Mouse (Mus musculus) limb, embryonic 14.5 days (tissue): ENCODE measurements around the gene Ptchd3. TPM values are rescaled to one million over a fixed set of nuclear protein-coding genes. Genes with fewer than 3 reads are reported as not detected.

ENCODE experiments used
- ATAC-seq: fragments of 200-750 bp; cut with Nextera tagmentation; 2 replicates; pipeline ENCODE4 v1.8.0; 2017; ENCODE audit warnings: low read depth, moderate number of reproducible peaks, moderate TSS enrichment; ENCODE audit not compliant: low FRiP score
- DNase-seq: peaks from one replicate; pipeline ENCODE4 v3.0.0-alpha.2; 2015; ENCODE audit warnings: low spot score
- H3K27ac ChIP-seq: fragments of 300-500 bp; sonication (generic); replicated peaks from 2 replicates; pipeline ENCODE4 v1.5.1; 2014; ENCODE audit warnings: low read depth, mild to moderate bottlenecking, low read length, moderate library complexity, mixed read lengths
- H3K27me3 ChIP-seq: fragments of 300-500 bp; sonication (generic); 2 replicates; pipeline ENCODE4 v1.6.1; 2014; ENCODE audit warnings: low read length, mixed read lengths; ENCODE audit not compliant: control insufficient read depth, insufficient read depth
- H3K36me3 ChIP-seq: fragments of 300-500 bp; sonication (generic); 2 replicates; pipeline ENCODE4 v1.6.1; 2014; ENCODE audit warnings: mild to moderate bottlenecking, low read length, moderate library complexity, mixed read lengths; ENCODE audit not compliant: control insufficient read depth, insufficient read depth
- H3K4me1 ChIP-seq: fragments of 300-500 bp; sonication (generic); 2 replicates; pipeline ENCODE4 v1.6.1; 2014; ENCODE audit warnings: antibody characterized with exemption, low read length, mixed read lengths; ENCODE audit not compliant: control insufficient read depth, insufficient read depth
- H3K4me2 ChIP-seq: fragments of 300-500 bp; sonication (generic); replicated peaks from 2 replicates; pipeline ENCODE4 v1.6.1; 2014; ENCODE audit warnings: low read depth, mild to moderate bottlenecking, low read length, moderate library complexity; ENCODE audit not compliant: severe bottlenecking
- H3K4me3 ChIP-seq: fragments of 300-500 bp; sonication (generic); replicated peaks from 2 replicates; pipeline ENCODE4 v1.5.1; 2014; ENCODE audit warnings: low read length
- H3K9ac ChIP-seq: fragments of 300-500 bp; sonication (generic); 2 replicates; pipeline ENCODE4 v1.6.1; 2014; ENCODE audit warnings: mild to moderate bottlenecking, low read depth, low read length, moderate library complexity; ENCODE audit not compliant: severe bottlenecking
- H3K9me3 ChIP-seq: fragments of 300-500 bp; sonication (generic); 2 replicates; pipeline ENCODE4 v1.6.1; 2016; ENCODE audit warnings: low read length; ENCODE audit not compliant: control insufficient read depth
- POLR2A ChIP-seq: fragments of 200-500 bp; IDR thresholded peaks from 2 replicates; pipeline ENCODE4 v1.8.0; 2012; ENCODE audit warnings: inconsistent platforms, mild to moderate bottlenecking, moderate library complexity, borderline replicate concordance; ENCODE audit not compliant: insufficient read depth, insufficient read length; ENCODE audit errors: extremely low read depth
- WGBS: fragments of 180-500 bp; shearing (Covaris S2); extraction: QIAGEN DNeasy Blood & Tissue Kit; methylation state at CpG from one replicate; pipeline ENCODE4 v1.1.7; 2014; 5-methylcytosine and 5-hydroxymethylcytosine counted together
- polyA plus RNA-seq, 2 experiments: library from polyadenylated mRNA; depleted of rRNA in 1 of 2; stranded (reverse) in 1 of 2; unstranded in 1 of 2; fragments of >200 nt; fragmentation: Nextera tagmentation in 1 of 2; extraction: Ambion mirVana in 1 of 2; gene quantifications; 2 replicates each; pipeline versions ENCODE4 v1.2.1 to v1.2.3; 2012 to 2014

The Ptchd3 gene
- polyA plus RNA-seq, 2 experiments: 0.09 TPM; not detected in 1

DNA sequence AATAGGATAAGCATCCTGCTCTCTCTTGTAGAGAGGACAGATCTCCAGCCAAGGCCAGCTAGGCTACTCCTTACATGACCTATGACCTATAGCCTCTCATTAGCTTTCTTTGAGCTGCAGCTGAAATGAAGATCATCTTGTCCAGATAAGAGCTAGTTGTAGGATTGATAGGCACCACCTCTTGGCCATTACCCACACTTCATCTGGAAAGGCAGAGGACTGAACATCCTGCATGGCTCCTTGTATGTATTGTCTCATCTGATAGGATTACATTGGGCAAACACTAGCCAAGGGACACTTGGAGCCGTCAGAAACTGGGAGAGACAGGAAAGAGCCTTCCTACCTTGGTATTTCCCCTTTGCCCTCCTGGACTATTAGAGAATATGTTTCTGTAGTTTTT lies 38.1 kb upstream of the Ptchd3 start:
- Histone ChIP-seq H3K9ac (no peak overlapping the region), H3K4me2 (no peak overlapping the region), H3K4me3 (no peak overlapping the region), H3K27me3 (no peaks in the 10 kb centered on the region), H3K36me3 (no peaks in the 10 kb centered on the region), H3K4me1 (0 out of 2 replicates have a peak, but pooled peaks cover 6% of the 10 kb centered on the region), H3K27ac (no peak overlapping the region), H3K9me3 (no peaks in the 10 kb centered on the region)
- TF ChIP-seq POLR2A: no peak
- ATAC-seq: no peak
- WGBS: 66% methylated on average over 1 of the region's 1 CpGs
- DNase-seq: no peak

GRCm38 (mm10) chr11:121793530-121793929 lies 36.5 kb upstream of the Ptchd3 start:
- no peak overlapping the region for H3K4me2 ChIP-seq
- ATAC-seq (no peak), DNase-seq (no peak)
- no peaks in the 10 kb centered on the region for H3K9me3 ChIP-seq
- no peaks in the 10 kb centered on the region for H3K27me3 ChIP-seq
- 87% methylated on average over 3 of the region's 3 CpGs for WGBS
- TF ChIP-seq POLR2A: no peak
- H3K4me1 ChIP-seq: 0 out of 2 replicates have a peak, but pooled peaks cover 6% of the 10 kb centered on the region
- H3K4me3 ChIP-seq: no peak overlapping the region
- no peak overlapping the region for H3K27ac ChIP-seq
- H3K36me3 ChIP-seq: no peaks in the 10 kb centered on the region
- no peak overlapping the region for H3K9ac ChIP-seq

DNA sequence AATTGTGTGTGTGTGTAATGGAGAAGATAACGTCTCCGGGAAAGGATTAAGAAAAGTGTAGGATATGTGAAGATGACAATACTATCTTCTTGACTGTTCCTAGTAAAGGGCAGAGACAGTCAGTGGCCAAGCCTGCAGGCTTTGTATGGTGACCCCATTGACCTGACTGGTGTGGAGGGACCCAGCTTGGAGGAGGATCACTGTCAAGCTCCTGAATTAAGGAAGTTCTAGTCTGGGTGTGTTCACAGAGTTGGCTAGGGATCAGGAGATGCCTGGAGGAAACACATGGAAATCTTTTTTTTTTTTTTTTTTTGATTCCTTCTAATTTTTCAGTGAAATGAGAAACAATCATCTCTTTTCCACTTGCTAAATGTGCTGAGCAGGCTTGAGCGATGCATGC lies 35.9 kb upstream of the Ptchd3 start:
- no peak overlapping the region for H3K4me2 ChIP-seq
- DNase-seq: no peak
- ATAC-seq: no peak
- H3K27me3 ChIP-seq: no peaks in the 10 kb centered on the region
- no peaks in the 10 kb centered on the region for H3K36me3 ChIP-seq
- 92% methylated on average over 3 of the region's 3 CpGs for WGBS
- H3K4me3 ChIP-seq: no peak overlapping the region
- H3K4me1 ChIP-seq: 0 out of 2 replicates have a peak, but pooled peaks cover 6% of the 10 kb centered on the region
- no peaks in the 10 kb centered on the region for H3K9me3 ChIP-seq
- H3K27ac ChIP-seq: 0 out of 2 replicates have a peak overlapping the region, but pooled peaks have one; percentile 10
- H3K9ac ChIP-seq: no peak overlapping the region
- no peak for TF ChIP-seq POLR2A

DNA sequence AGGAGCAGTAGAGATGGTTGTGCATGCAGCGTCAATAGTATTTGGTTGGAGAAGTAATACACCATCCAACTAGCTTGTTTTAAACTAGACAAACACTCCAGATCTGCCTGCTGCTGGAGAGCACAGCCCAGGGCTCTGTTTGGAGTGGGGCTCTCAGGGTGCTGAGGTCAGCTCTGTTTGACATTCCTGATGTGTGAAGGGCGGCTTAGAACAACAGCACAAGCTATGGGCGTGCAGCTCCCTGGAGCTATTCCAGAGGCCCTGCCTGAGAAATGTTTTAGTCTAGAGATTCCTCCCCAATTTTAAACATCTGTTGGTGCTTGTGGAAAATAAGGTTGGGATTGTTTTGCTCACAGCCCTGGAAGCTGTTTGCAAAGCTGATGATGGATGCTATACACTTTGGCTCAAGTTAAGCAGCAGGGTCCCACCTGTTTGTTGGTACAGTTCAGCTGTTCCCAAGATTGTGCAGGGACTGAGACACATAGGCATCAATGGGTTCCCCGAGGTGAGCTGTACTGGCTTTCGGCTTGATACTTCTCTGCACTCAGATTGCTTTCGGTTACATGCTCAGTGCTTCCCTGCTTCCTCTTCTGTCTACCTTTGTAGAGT lies 35.4 kb upstream of the Ptchd3 start:
- Histone ChIP-seq H3K9me3 (no peaks in the 10 kb centered on the region), H3K4me1 (0 out of 2 replicates have a peak, but pooled peaks cover 6% of the 10 kb centered on the region), H3K4me3 (no peak overlapping the region), H3K36me3 (no peaks in the 10 kb centered on the region), H3K9ac (no peak overlapping the region), H3K27ac (peak overlapping the region; percentile 10; the same call in 1 of the 2 replicates), H3K4me2 (no peak overlapping the region), H3K27me3 (no peaks in the 10 kb centered on the region)
- ATAC-seq (peak; percentile 57; the same call in 1 of the 2 replicates), DNase-seq (peak; percentile 73)
- TF ChIP-seq POLR2A: no peak
- 56% methylated on average over 6 of the region's 6 CpGs for WGBS

DNA sequence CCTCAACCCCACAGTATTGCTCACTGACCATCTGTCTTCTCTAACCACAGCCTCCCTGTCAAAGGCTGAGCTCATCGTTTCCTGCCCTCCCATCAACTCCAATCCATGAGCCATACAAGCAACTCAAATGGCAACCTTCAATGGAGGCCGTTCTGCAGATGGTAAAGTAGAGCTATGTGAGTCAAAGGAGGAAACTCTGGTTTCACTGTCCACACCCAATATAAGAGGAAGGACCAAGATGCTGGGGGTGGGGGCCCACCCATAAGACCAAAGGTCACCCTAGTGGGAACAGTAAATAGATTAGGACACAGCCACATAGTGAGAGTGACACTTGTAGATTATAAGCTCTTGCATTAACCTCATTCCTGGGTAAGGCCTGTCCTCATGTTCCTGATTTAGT lies 34.1 kb upstream of the Ptchd3 start:
- no peak overlapping the region for H3K27ac ChIP-seq
- no peak for TF ChIP-seq POLR2A
- H3K9me3 ChIP-seq: no peaks in the 10 kb centered on the region
- H3K4me2 ChIP-seq: no peak overlapping the region
- WGBS: 90% methylated on average over 2 of the region's 2 CpGs
- ATAC-seq (no peak), DNase-seq (no peak)
- H3K4me1 ChIP-seq: 0 out of 2 replicates have a peak, but pooled peaks cover 6% of the 10 kb centered on the region
- H3K4me3 ChIP-seq: no peak overlapping the region
- no peak overlapping the region for H3K9ac ChIP-seq
- H3K27me3 ChIP-seq: no peaks in the 10 kb centered on the region
- H3K36me3 ChIP-seq: no peaks in the 10 kb centered on the region
